Mouse (Mus musculus): Measurements from ENCODE around the gene Fez2.

DNA sequence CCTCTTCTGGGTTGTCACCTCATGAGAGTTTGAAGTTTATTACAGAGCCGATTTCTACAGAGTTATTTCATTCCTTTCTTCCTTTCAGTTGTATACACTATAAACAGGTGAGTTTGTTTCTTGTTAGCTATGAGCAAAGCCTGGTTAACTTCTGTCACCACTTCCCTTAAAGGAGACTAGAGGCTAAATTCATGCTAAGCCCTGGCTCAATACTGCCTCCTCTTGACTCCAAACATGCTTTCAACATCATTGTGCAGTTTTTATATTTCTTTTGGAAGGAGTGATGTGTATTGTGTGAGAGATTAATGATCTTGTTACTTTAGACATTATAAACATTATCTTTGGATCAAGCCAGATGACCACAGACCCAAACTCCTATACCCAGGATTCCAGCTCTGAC lies 47.5 kb downstream of the Fez2 start:
- TF ChIP-seq POLR2A (IDR thresholded peaks at IDR 0.05; ENCODE audit: extremely low read depth, insufficient read depth, low read length) (no peak), CTCF (IDR thresholded peaks at IDR 0.05; ENCODE audit: extremely low read depth, insufficient read depth, low read length) (0 out of 2 replicates have a peak, but pooled peaks have one; percentile 11)
